Mouse (Mus musculus) kidney, adult 2 months (tissue): ENCODE measurements around the gene Plekhh3.

Experiments used
- CTCF ChIP-seq: fragments of 200-500 bp; conservative IDR thresholded peaks from 2 replicates; pipeline ENCODE4 v1.5.1; 2011; ENCODE audit warnings: low read depth, mild to moderate bottlenecking, control low read depth, low read length, moderate library complexity, mixed read lengths; ENCODE audit not compliant: insufficient read depth, insufficient read length
- POLR2A ChIP-seq: fragments of 200-500 bp; IDR thresholded peaks from one replicate; pipeline ENCODE4 v1.6.1; 2011; ENCODE audit warnings: low read depth, low read length, control low read depth

GRCm38 (mm10) chr11:101131187-101131586 lies 40.0 kb downstream of the Plekhh3 start:
- TF ChIP-seq CTCF = no peak
- no peak for TF ChIP-seq POLR2A
